ENCODE assay signal across 10 mouse cellular contexts in genomic region chr14:76876015-76876414, GRCm38 (mm10).
DNase-seq lines count a peak whose midpoint lies in the region; ATAC-seq lines count a peak whose summit lies in the region.
"Had no signal": no experiment of that assay in that cellular context is flagged by ENCODE, and none has a peak within 500 bp of the region (broad histone marks: within the 10 kb centered on the region; RNA-seq: fewer than 3 reads in every experiment).

No protein-coding gene starts in this region.

- no peaks in the 10 kb centered on the region for H3K36me3 ChIP-seq in intestine, embryonic 16.5 days (ENCODE audit: control insufficient read depth, insufficient read depth, low read length)
- H3K36me3 ChIP-seq in limb, embryonic 10.5 days: no peaks in the 10 kb centered on the region
- H3K36me3 ChIP-seq: embryonic facial prominence, embryonic 13.5 days had no signal

- no peaks in the 10 kb centered on the region for H3K9me3 ChIP-seq in intestine, embryonic 16.5 days (ENCODE audit: control insufficient read depth, low read length)
- no peaks in the 10 kb centered on the region for H3K9me3 ChIP-seq in limb, embryonic 10.5 days (replicated peaks)
- H3K9me3 ChIP-seq: embryonic facial prominence, embryonic 13.5 days had no signal

- no peak overlapping the region for H3K9ac ChIP-seq in intestine, embryonic 16.5 days (ENCODE audit: low read depth, low read length)
- H3K9ac ChIP-seq: embryonic facial prominence, embryonic 13.5 days had no signal

- WGBS in intestine, embryonic 16.5 days: 49% methylated on average over 7 of the region's 7 CpGs
- WGBS in limb, embryonic 10.5 days: 65% methylated on average over 7 of the region's 7 CpGs

- DNase-seq in ovary, postnatal 14 days (ENCODE audit: low spot score): peak; percentile 59
- no peak for DNase-seq in ovary, postnatal 36 days (ENCODE audit: low spot score)
- peak; percentile 6 for DNase-seq in ZHBTc4 (ENCODE audit: low read depth, low spot score)
- peak; percentile 47 for DNase-seq in embryo, embryonic 10 days (ENCODE audit: low spot score)
- DNase-seq in limb, embryonic 10.5 days (ENCODE audit: low spot score): peak; percentile 36
- peak; percentile 11 to 41 for DNase-seq in natural killer cell, adult 2 months (ENCODE audit: low spot score in 2 of 2)

- H3K4me2 ChIP-seq in intestine, embryonic 16.5 days (ENCODE audit: low read depth, low read length): no peak overlapping the region
- H3K4me2 ChIP-seq: embryonic facial prominence, embryonic 13.5 days had no signal

- peak overlapping the region; percentile 58; the same call in 1 of the 2 replicates for H3K27ac ChIP-seq in intestine, embryonic 16.5 days (ENCODE audit: low read length)
- peak overlapping the region; percentile 36; the same call in 1 of the 2 replicates for H3K27ac ChIP-seq in limb, embryonic 10.5 days
- H3K27ac ChIP-seq: macrophage had no signal

- no peaks in the 10 kb centered on the region for H3K27me3 ChIP-seq in intestine, embryonic 16.5 days (replicated peaks; ENCODE audit: control insufficient read depth, insufficient read depth, low read length)
- H3K27me3 ChIP-seq in limb, embryonic 10.5 days (ENCODE audit: low read depth, poor library complexity, severe bottlenecking): no peaks in the 10 kb centered on the region
- H3K27me3 ChIP-seq: embryonic facial prominence, embryonic 13.5 days had no signal

- H3K4me1 ChIP-seq in intestine, embryonic 16.5 days (ENCODE audit: control insufficient read depth, insufficient read depth, low read length): peaks cover 16% of the 10 kb centered on the region
- H3K4me1 ChIP-seq in limb, embryonic 10.5 days: peaks cover 14% of the 10 kb centered on the region

- no peak overlapping the region for H3K4me3 ChIP-seq in intestine, embryonic 16.5 days (ENCODE audit: low read length)
- no peak overlapping the region for H3K4me3 ChIP-seq in limb, embryonic 10.5 days
- H3K4me3 ChIP-seq: embryonic facial prominence, embryonic 13.5 days had no signal

- no peak for ATAC-seq in intestine, embryonic 16.5 days
- no peak for ATAC-seq in erythroid progenitor cell, adult 5-6 weeks (replicated peaks; ENCODE audit: low FRiP score, poor library complexity, severe bottlenecking)
